Mouse (Mus musculus) embryonic fibroblast, embryonic 13.5 days (primary cell): ENCODE measurements around the gene L1cam.

Experiments used
- CTCF ChIP-seq: IDR thresholded peaks from 2 replicates; pipeline ENCODE4 v1.5.1; 2011; ENCODE audit warnings: mild to moderate bottlenecking, control low read depth, low read length, moderate library complexity, borderline replicate concordance; ENCODE audit not compliant: insufficient read depth
- POLR2A ChIP-seq: IDR thresholded peaks from 2 replicates; pipeline ENCODE4 v1.6.1; 2011; ENCODE audit warnings: low read depth, mild to moderate bottlenecking, control low read depth, low read length, moderate library complexity

- TF ChIP-seq POLR2A, result no peak
- TF ChIP-seq CTCF, result no peak
Observed at GRCm38 (mm10) chrX:73854326-73855086, 41.4 kb downstream of the L1cam start.
